Mouse (Mus musculus): ENCODE data around the gene Lce1h. TPM values are rescaled to one million over a fixed set of nuclear protein-coding genes. Genes with fewer than 3 reads are reported as not detected.

Gene Lce1h
- not detected in 2 replicates for polyA plus RNA-seq (2012; rRNA removed)

GRCm38 (mm10) chr3:92764965-92765364, at the start of gene Lce1h:
Gene Lce1h, minus strand, starts transcription at chr3:92765065.
- no peak within 1 kb of the TSS for H3K4me3 ChIP-seq (replicated peaks; ENCODE audit: insufficient read depth, low read depth, low read length)
- 86% methylated on average over 1 of the region's 1 CpGs for WGBS
- no peaks in the 10 kb centered on the region for H3K27me3 ChIP-seq (ENCODE audit: control insufficient read depth, insufficient read depth, low read length)

GRCm38 (mm10) chr3:92807791-92808190, 42.9 kb upstream of the Lce1h start, which contains the start of gene Lce1k:
Gene Lce1k, minus strand, starts transcription at chr3:92807891.
- no peak for DNase-seq
- Histone ChIP-seq H3K4me3 (replicated peaks; ENCODE audit: insufficient read depth, low read depth, low read length) (no peak within 1 kb of the TSS), H3K4me1 (ENCODE audit: control insufficient read depth, insufficient read depth, low read length) (no peaks in the 10 kb centered on the region), H3K27me3 (ENCODE audit: control insufficient read depth, insufficient read depth, low read length) (no peaks in the 10 kb centered on the region), H3K27ac (ENCODE audit: insufficient read depth, low read length) (no peak within 1 kb of the TSS)
- no peak for TF ChIP-seq CTCF (IDR thresholded peaks at IDR 0.05; ENCODE audit: borderline replicate concordance, insufficient read depth, low read depth, low read length)
- no peak for TF ChIP-seq POLR2A (IDR thresholded peaks at IDR 0.05; ENCODE audit: borderline replicate concordance, insufficient read depth, low read length)

More at GRCm38 (mm10) chr3:92764965-92765364, at the start of gene Lce1h:
- TF ChIP-seq CTCF (IDR thresholded peaks at IDR 0.05; ENCODE audit: borderline replicate concordance, insufficient read depth, low read depth, low read length), result no peak
- no peak for TF ChIP-seq POLR2A (IDR thresholded peaks at IDR 0.05; ENCODE audit: borderline replicate concordance, insufficient read depth, low read length)
- H3K4me1 ChIP-seq (ENCODE audit: control insufficient read depth, insufficient read depth, low read length), result no peaks in the 10 kb centered on the region
- no peak for DNase-seq
- H3K27ac ChIP-seq (ENCODE audit: insufficient read depth, low read length), result no peak within 1 kb of the TSS

- H3K27me3 ChIP-seq (ENCODE audit: control insufficient read depth, insufficient read depth, low read length), result no peaks in the 10 kb centered on the region
- H3K4me1 ChIP-seq (ENCODE audit: control insufficient read depth, insufficient read depth, low read length), result no peaks in the 10 kb centered on the region
- no peak within 1 kb of the TSS for H3K4me3 ChIP-seq (replicated peaks; ENCODE audit: insufficient read depth, low read depth, low read length)
- no peak for DNase-seq
- no peak within 1 kb of the TSS for H3K27ac ChIP-seq (ENCODE audit: insufficient read depth, low read length)
- 87% methylated on average over 1 of the region's 1 CpGs for WGBS
- TF ChIP-seq POLR2A (IDR thresholded peaks at IDR 0.05; ENCODE audit: borderline replicate concordance, insufficient read depth, low read length) (no peak), CTCF (IDR thresholded peaks at IDR 0.05; ENCODE audit: borderline replicate concordance, insufficient read depth, low read depth, low read length) (no peak)
These were observed 25.5 kb upstream of the Lce1h start, which contains the start of gene Lce1j for GRCm38 (mm10) chr3:92790414-92790813. Gene Lce1j, minus strand, starts transcription at chr3:92790514.

GRCm38 (mm10) chr3:92778799-92779198, 13.9 kb upstream of the Lce1h start, which contains the start of gene Lce1i:
Gene Lce1i, minus strand, starts transcription at chr3:92778899.
- H3K27me3 ChIP-seq (ENCODE audit: control insufficient read depth, insufficient read depth, low read length), result no peaks in the 10 kb centered on the region

GRCm38 (mm10) chr3:92771573-92771972, 6.7 kb upstream of the Lce1h start:
- WGBS, result 19% methylated on average over 3 of the region's 3 CpGs
- no peak overlapping the region for H3K27ac ChIP-seq (ENCODE audit: insufficient read depth, low read length)
- no peak overlapping the region for H3K4me3 ChIP-seq (replicated peaks; ENCODE audit: insufficient read depth, low read depth, low read length)
- no peak for DNase-seq
- no peaks in the 10 kb centered on the region for H3K4me1 ChIP-seq (ENCODE audit: control insufficient read depth, insufficient read depth, low read length)
- H3K27me3 ChIP-seq (ENCODE audit: control insufficient read depth, insufficient read depth, low read length), result no peaks in the 10 kb centered on the region
- no peak for TF ChIP-seq CTCF (IDR thresholded peaks at IDR 0.05; ENCODE audit: borderline replicate concordance, insufficient read depth, low read depth, low read length)
- no peak for TF ChIP-seq POLR2A (IDR thresholded peaks at IDR 0.05; ENCODE audit: borderline replicate concordance, insufficient read depth, low read length)

More at GRCm38 (mm10) chr3:92778799-92779198, 13.9 kb upstream of the Lce1h start, which contains the start of gene Lce1i:
- Histone ChIP-seq H3K27ac (ENCODE audit: insufficient read depth, low read length) (no peak within 1 kb of the TSS), H3K4me3 (replicated peaks; ENCODE audit: insufficient read depth, low read depth, low read length) (no peak within 1 kb of the TSS), H3K4me1 (ENCODE audit: control insufficient read depth, insufficient read depth, low read length) (no peaks in the 10 kb centered on the region)
- no peak for DNase-seq
- 78% methylated on average over 1 of the region's 1 CpGs for WGBS
- no peak for TF ChIP-seq CTCF (IDR thresholded peaks at IDR 0.05; ENCODE audit: borderline replicate concordance, insufficient read depth, low read depth, low read length)
- TF ChIP-seq POLR2A (IDR thresholded peaks at IDR 0.05; ENCODE audit: borderline replicate concordance, insufficient read depth, low read length), result no peak

GRCm38 (mm10) chr3:92753197-92753596, 11.7 kb downstream of the Lce1h start:
- Histone ChIP-seq H3K27me3 (ENCODE audit: control insufficient read depth, insufficient read depth, low read length) (no peaks in the 10 kb centered on the region), H3K27ac (ENCODE audit: insufficient read depth, low read length) (no peak overlapping the region), H3K4me1 (ENCODE audit: control insufficient read depth, insufficient read depth, low read length) (no peaks in the 10 kb centered on the region), H3K4me3 (replicated peaks; ENCODE audit: insufficient read depth, low read depth, low read length) (no peak overlapping the region)
- TF ChIP-seq POLR2A (IDR thresholded peaks at IDR 0.05; ENCODE audit: borderline replicate concordance, insufficient read depth, low read length) (no peak), CTCF (IDR thresholded peaks at IDR 0.05; ENCODE audit: borderline replicate concordance, insufficient read depth, low read depth, low read length) (no peak)
- 32% methylated on average over 3 of the region's 3 CpGs for WGBS
- no peak for DNase-seq

- no peaks in the 10 kb centered on the region for H3K27me3 ChIP-seq (ENCODE audit: control insufficient read depth, insufficient read depth, low read length)
- H3K4me1 ChIP-seq (ENCODE audit: control insufficient read depth, insufficient read depth, low read length), result no peaks in the 10 kb centered on the region
- H3K4me3 ChIP-seq (replicated peaks; ENCODE audit: insufficient read depth, low read depth, low read length), result no peak within 1 kb of the TSS
- no peak within 1 kb of the TSS for H3K27ac ChIP-seq (ENCODE audit: insufficient read depth, low read length)
- 61% methylated on average over 1 of the region's 1 CpGs for WGBS
- no peak for DNase-seq
- TF ChIP-seq CTCF (IDR thresholded peaks at IDR 0.05; ENCODE audit: borderline replicate concordance, insufficient read depth, low read depth, low read length) (no peak), POLR2A (IDR thresholded peaks at IDR 0.05; ENCODE audit: borderline replicate concordance, insufficient read depth, low read length) (no peak)
These were observed 12.6 kb downstream of the Lce1h start, which contains the start of gene Lce1g for GRCm38 (mm10) chr3:92752238-92752637. Gene Lce1g, minus strand, starts transcription at chr3:92752338.

- WGBS, result 71% methylated on average over 1 of the region's 1 CpGs
- H3K4me3 ChIP-seq (replicated peaks; ENCODE audit: insufficient read depth, low read depth, low read length), result no peak within 1 kb of the TSS
- no peaks in the 10 kb centered on the region for H3K4me1 ChIP-seq (ENCODE audit: control insufficient read depth, insufficient read depth, low read length)
- H3K27me3 ChIP-seq (ENCODE audit: control insufficient read depth, insufficient read depth, low read length), result no peaks in the 10 kb centered on the region
- TF ChIP-seq POLR2A (IDR thresholded peaks at IDR 0.05; ENCODE audit: borderline replicate concordance, insufficient read depth, low read length), result no peak
- TF ChIP-seq CTCF (IDR thresholded peaks at IDR 0.05; ENCODE audit: borderline replicate concordance, insufficient read depth, low read depth, low read length), result no peak
- no peak for DNase-seq
- H3K27ac ChIP-seq (ENCODE audit: insufficient read depth, low read length), result no peak within 1 kb of the TSS
These were observed 25.9 kb downstream of the Lce1h start, which contains the start of gene Gm38119 for GRCm38 (mm10) chr3:92738996-92739395. Gene Gm38119, minus strand, starts transcription at chr3:92739096.
